Mouse (Mus musculus): ENCODE measurements at regions not wholly inside any gene's neighbourhood (a gene's known extent, or its start where the extent isn't known, plus 50 kb on each side); places are given as distances from the start of the nearest gene placed in this dataset.

DNA sequence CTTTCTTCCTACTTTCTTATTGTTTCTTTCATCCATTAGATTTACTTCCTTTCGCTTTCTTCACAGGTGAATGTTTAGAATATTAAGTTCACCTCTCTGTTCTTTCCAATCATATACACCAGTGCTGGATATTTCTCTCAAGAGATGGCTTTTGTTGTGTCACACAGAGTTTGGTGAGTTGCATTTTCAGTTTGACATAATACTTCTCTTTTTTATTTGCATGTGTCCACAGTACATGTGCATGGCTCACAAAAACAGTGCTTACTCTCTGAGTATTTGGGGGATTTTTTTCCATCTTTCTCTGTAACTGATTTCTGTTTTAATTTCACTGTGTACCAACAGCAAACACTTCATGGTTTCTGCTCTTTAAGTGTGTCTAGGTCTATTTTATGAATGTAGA is 274.5 kb upstream of the Erbb4 start:
- peaks cover 10% of the 10 kb centered on the region for H3K9me3 ChIP-seq (ENCODE audit: control insufficient read depth, low read length)
- ATAC-seq (ENCODE audit: low read depth) = no peak
- H3K27me3 ChIP-seq (ENCODE audit: control insufficient read depth, insufficient read depth, low read depth, low read length) = no peaks in the 10 kb centered on the region
- no peak overlapping the region for H3K9ac ChIP-seq (ENCODE audit: low read length)
- no peak overlapping the region for H3K4me3 ChIP-seq (ENCODE audit: low read length)
- H3K36me3 ChIP-seq (ENCODE audit: control insufficient read depth, insufficient read depth, low read length) = no peaks in the 10 kb centered on the region
- H3K4me1 ChIP-seq (replicated peaks; ENCODE audit: control insufficient read depth, insufficient read depth, low read length) = no peaks in the 10 kb centered on the region
- no peak overlapping the region for H3K4me2 ChIP-seq (ENCODE audit: low read depth, low read length)
- WGBS = 95% methylated on average over 1 of the region's 1 CpGs
- H3K27ac ChIP-seq (ENCODE audit: low read length) = no peak overlapping the region

DNA sequence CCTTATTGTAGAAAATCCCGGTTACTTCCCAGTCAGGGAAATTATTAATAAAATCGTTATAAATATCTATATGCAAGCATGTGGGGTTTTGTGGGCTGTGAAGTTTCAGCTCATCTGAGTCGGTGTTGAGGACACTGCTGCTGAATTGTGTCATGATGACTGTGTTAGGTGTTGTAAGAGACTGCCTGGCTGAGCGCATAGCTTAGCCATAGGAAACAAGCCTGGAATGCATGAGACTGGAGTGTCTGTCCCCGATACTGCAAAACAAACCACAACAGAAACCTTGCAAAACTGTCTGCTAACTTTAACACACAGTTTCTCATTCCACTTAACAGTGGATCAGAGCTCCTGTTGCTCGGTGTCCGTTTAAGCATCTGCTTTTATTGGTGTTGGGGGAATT is 271.9 kb upstream of the Erbb4 start:
- Histone ChIP-seq H3K4me2 (ENCODE audit: low read depth, low read length) (no peak overlapping the region), H3K36me3 (ENCODE audit: control insufficient read depth, insufficient read depth, low read length) (no peaks in the 10 kb centered on the region), H3K27ac (ENCODE audit: low read length) (no peak overlapping the region), H3K9me3 (ENCODE audit: control insufficient read depth, low read length) (peaks cover 13% of the 10 kb centered on the region), H3K4me3 (ENCODE audit: low read length) (no peak overlapping the region), H3K4me1 (replicated peaks; ENCODE audit: control insufficient read depth, insufficient read depth, low read length) (no peaks in the 10 kb centered on the region), H3K27me3 (ENCODE audit: control insufficient read depth, insufficient read depth, low read depth, low read length) (no peaks in the 10 kb centered on the region), H3K9ac (ENCODE audit: low read length) (no peak overlapping the region)
- no peak for ATAC-seq (ENCODE audit: low read depth)
- WGBS = 82% methylated on average over 7 of the region's 7 CpGs

DNA sequence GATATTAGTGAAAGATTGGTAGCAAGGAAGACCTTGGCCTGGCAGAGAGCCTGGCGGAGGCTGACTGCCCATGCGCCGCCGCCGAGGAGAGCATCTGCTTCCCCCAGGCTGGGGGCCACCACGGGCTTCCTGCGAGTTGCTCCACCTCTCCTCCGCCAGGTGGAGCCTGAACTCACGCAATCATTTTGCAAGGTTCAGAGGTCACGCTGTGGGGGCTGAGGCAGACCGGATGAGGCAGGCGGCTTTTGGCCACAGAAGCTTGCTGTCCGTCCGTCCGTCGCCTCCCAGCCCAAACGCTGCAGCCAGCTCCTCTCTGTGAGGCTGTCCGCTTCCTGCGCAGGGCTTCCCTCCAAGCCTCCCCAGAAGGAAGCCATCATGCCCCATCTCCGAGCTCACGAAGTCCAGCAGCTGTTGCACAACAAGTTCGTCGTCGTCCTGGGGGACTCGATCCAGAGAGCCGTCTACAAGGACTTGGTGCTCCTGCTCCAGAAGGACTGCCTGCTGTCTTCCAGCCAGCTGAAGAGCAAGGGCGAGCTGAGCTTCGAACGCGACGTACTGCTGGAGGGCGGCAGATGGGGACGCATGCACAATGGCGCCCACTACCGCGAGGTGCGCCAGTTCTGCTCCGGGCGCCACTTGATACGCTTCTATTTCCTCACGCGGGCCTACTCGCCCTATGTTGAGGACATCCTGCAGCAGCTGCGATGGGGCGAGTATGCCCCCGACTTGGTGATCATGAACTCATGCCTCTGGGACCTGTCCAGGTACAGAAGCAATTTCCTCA is 269.3 kb upstream of the Erbb4 start:
- H3K36me3 ChIP-seq (ENCODE audit: control insufficient read depth, insufficient read depth, low read length) = no peaks in the 10 kb centered on the region
- ATAC-seq (ENCODE audit: low read depth) = no peak
- H3K4me2 ChIP-seq (ENCODE audit: low read depth, low read length) = no peak overlapping the region
- peaks cover 13% of the 10 kb centered on the region for H3K9me3 ChIP-seq (ENCODE audit: control insufficient read depth, low read length)
- no peak overlapping the region for H3K27ac ChIP-seq (ENCODE audit: low read length)
- H3K4me1 ChIP-seq (replicated peaks; ENCODE audit: control insufficient read depth, insufficient read depth, low read length) = no peaks in the 10 kb centered on the region
- no peak overlapping the region for H3K4me3 ChIP-seq (ENCODE audit: low read length)
- WGBS = 95% methylated on average over 46 of the region's 46 CpGs
- no peak overlapping the region for H3K9ac ChIP-seq (ENCODE audit: low read length)
- H3K27me3 ChIP-seq (ENCODE audit: control insufficient read depth, insufficient read depth, low read depth, low read length) = no peaks in the 10 kb centered on the region

DNA sequence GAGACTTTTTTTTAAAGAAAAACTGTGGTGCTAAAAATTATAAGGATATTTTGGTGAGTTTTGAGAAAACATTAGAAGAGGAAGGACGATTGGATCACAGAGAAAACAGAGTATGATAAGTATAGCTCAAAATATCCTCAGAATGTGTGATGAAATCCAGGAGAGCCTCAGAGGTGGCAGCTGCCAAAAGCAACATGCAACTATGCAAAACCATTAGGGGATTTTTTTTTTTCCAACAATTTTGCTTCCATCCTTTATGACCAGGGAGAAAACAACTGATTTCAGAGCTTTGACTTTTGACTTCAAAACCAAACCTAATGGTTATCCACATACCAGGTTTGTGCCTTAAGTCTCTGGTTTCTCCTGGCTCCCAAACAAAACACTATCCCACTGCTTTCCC is 267.4 kb upstream of the Erbb4 start:
- Histone ChIP-seq H3K9ac (ENCODE audit: low read length) (no peak overlapping the region), H3K4me2 (ENCODE audit: low read depth, low read length) (no peak overlapping the region), H3K9me3 (ENCODE audit: control insufficient read depth, low read length) (peaks cover 13% of the 10 kb centered on the region), H3K27ac (ENCODE audit: low read length) (no peak overlapping the region), H3K27me3 (ENCODE audit: control insufficient read depth, insufficient read depth, low read depth, low read length) (no peaks in the 10 kb centered on the region), H3K4me1 (replicated peaks; ENCODE audit: control insufficient read depth, insufficient read depth, low read length) (no peaks in the 10 kb centered on the region), H3K4me3 (ENCODE audit: low read length) (no peak overlapping the region), H3K36me3 (ENCODE audit: control insufficient read depth, insufficient read depth, low read length) (no peaks in the 10 kb centered on the region)
- 27% methylated on average over 1 of the region's 1 CpGs for WGBS
- no peak for ATAC-seq (ENCODE audit: low read depth)

DNA sequence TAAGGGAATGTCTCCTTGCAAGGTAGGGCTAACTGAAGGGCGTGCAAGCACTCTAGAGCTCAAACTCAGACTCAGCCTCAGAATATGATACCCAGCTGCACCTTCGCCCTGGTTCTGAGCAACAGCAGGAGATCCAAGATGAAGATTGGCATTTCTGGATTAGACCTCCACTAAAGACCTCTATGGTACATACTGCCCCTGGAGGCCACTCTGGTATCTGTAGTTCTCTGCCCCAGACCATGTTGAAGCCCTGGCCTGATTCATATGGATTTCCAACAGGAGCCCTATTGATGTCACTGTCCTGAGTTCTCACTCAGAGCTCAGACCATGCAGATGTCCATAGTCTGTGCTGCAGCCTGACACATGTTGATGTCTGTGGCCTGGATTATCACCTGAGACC is 262.2 kb upstream of the Erbb4 start:
- H3K9ac ChIP-seq (ENCODE audit: low read length) = no peak overlapping the region

DNA sequence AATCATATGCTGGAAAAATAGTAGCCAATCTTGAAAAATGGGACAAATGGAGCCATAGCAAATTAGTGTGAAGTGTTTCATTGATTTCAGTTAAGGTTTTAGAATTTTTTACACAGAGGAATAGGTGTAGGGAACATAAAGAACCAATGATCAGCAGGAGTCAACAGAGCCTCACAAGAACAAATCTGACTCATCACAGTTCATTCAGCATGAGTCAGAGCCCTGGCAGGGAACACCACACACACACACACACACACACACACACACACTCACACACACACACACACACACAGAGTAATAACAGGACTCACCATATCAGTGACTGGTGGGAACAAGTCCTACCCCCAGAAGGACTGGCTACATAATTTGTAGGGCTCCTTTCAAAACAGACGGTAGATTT is 259.7 kb upstream of the Erbb4 start:
- no peak for ATAC-seq (ENCODE audit: low read depth)
- no peak overlapping the region for H3K9ac ChIP-seq (ENCODE audit: low read length)
- no peaks in the 10 kb centered on the region for H3K27me3 ChIP-seq (ENCODE audit: control insufficient read depth, insufficient read depth, low read depth, low read length)
- H3K4me1 ChIP-seq (replicated peaks; ENCODE audit: control insufficient read depth, insufficient read depth, low read length) = no peaks in the 10 kb centered on the region
- no peaks in the 10 kb centered on the region for H3K9me3 ChIP-seq (ENCODE audit: control insufficient read depth, low read length)
- no peak overlapping the region for H3K4me2 ChIP-seq (ENCODE audit: low read depth, low read length)
- 71% methylated on average over 1 of the region's 1 CpGs for WGBS
- H3K27ac ChIP-seq (ENCODE audit: low read length) = no peak overlapping the region
- H3K36me3 ChIP-seq (ENCODE audit: control insufficient read depth, insufficient read depth, low read length) = no peaks in the 10 kb centered on the region
- H3K4me3 ChIP-seq (ENCODE audit: low read length) = no peak overlapping the region

More for the DNA sequence above, 262.2 kb upstream of the Erbb4 start:
- H3K9me3 ChIP-seq (ENCODE audit: control insufficient read depth, low read length) = no peaks in the 10 kb centered on the region
- H3K36me3 ChIP-seq (ENCODE audit: control insufficient read depth, insufficient read depth, low read length) = no peaks in the 10 kb centered on the region
- H3K4me2 ChIP-seq (ENCODE audit: low read depth, low read length) = no peak overlapping the region
- no peak for ATAC-seq (ENCODE audit: low read depth)
- no peak overlapping the region for H3K4me3 ChIP-seq (ENCODE audit: low read length)
- H3K27ac ChIP-seq (ENCODE audit: low read length) = no peak overlapping the region
- H3K27me3 ChIP-seq (ENCODE audit: control insufficient read depth, insufficient read depth, low read depth, low read length) = no peaks in the 10 kb centered on the region
- H3K4me1 ChIP-seq (replicated peaks; ENCODE audit: control insufficient read depth, insufficient read depth, low read length) = no peaks in the 10 kb centered on the region
- 95% methylated on average over 2 of the region's 2 CpGs for WGBS

DNA sequence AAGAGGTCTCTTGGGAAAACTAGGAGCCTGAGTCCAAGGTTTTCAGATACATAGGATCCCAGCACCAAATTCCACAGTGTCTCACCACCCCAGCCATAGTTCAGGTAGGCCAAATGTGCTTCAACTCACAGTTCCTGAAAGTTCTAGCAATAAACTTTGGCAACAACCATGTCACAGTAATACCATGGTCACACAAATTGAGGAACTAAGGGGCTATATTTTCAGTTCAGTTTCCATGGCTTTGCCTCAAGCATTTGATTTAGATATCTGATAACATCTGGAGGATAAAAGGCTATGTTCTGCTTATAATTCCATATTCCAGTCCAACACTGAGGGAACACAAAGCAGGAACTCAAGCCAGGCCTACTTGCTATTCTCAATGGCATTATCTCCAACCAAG is 256.2 kb upstream of the Erbb4 start:
- no peak for ATAC-seq (ENCODE audit: low read depth)
- H3K4me1 ChIP-seq (replicated peaks; ENCODE audit: control insufficient read depth, insufficient read depth, low read length) = no peaks in the 10 kb centered on the region

DNA sequence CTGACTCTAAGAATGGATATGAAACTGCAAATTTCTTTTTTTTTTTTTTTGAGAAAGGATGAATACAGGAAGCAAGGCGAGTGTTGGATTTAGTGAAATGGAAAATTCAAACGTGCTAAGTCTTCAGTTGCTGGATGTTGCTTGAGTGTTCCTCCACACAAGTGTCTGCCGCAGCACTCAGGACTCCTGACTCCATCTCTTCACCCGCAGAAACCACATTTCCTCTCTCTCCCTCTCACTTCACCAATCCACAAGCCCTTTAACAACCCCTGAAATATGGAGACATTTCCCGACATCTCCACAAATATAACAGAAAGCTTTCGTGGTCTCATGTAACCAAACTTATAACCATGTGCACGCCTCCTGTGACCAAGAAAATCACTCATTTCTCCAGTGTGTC is 249.7 kb upstream of the Erbb4 start:
- Histone ChIP-seq H3K27me3 (ENCODE audit: control insufficient read depth, insufficient read depth, low read depth, low read length) (no peaks in the 10 kb centered on the region), H3K4me2 (ENCODE audit: low read depth, low read length) (no peak overlapping the region), H3K9me3 (ENCODE audit: control insufficient read depth, low read length) (no peaks in the 10 kb centered on the region), H3K27ac (ENCODE audit: low read length) (no peak overlapping the region), H3K4me1 (replicated peaks; ENCODE audit: control insufficient read depth, insufficient read depth, low read length) (no peaks in the 10 kb centered on the region), H3K4me3 (ENCODE audit: low read length) (no peak overlapping the region), H3K36me3 (ENCODE audit: control insufficient read depth, insufficient read depth, low read length) (no peaks in the 10 kb centered on the region), H3K9ac (ENCODE audit: low read length) (no peak overlapping the region)
- 74% methylated on average over 7 of the region's 7 CpGs for WGBS
- no peak for ATAC-seq (ENCODE audit: low read depth)

More for the DNA sequence above, 256.2 kb upstream of the Erbb4 start:
- Histone ChIP-seq H3K36me3 (ENCODE audit: control insufficient read depth, insufficient read depth, low read length) (no peaks in the 10 kb centered on the region), H3K9me3 (ENCODE audit: control insufficient read depth, low read length) (no peaks in the 10 kb centered on the region), H3K27me3 (ENCODE audit: control insufficient read depth, insufficient read depth, low read depth, low read length) (no peaks in the 10 kb centered on the region), H3K4me2 (ENCODE audit: low read depth, low read length) (no peak overlapping the region), H3K9ac (ENCODE audit: low read length) (no peak overlapping the region), H3K4me3 (ENCODE audit: low read length) (no peak overlapping the region), H3K27ac (ENCODE audit: low read length) (no peak overlapping the region)

DNA sequence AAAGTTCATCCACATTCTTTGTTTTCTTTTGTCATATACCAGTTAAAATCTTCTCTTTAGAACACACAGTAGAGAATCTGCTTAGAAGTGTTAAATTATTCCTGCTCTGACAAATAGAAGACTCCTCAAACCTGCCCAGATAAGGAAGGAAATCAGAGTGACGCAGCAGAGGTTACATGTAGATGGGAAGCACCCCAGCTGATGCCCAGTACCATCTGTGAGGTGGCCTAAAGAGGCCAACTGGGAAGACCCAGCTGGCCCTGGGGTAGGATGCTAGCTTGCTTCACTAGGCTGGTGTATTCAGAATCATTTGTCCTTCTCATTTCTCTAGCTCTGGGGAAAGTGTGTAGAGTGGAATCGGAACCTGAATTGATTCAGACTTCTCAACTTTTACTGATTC is 242.6 kb upstream of the Erbb4 start:
- H3K4me2 ChIP-seq (ENCODE audit: low read depth, low read length) = no peak overlapping the region
- H3K4me3 ChIP-seq (ENCODE audit: low read length) = no peak overlapping the region
- H3K36me3 ChIP-seq (ENCODE audit: control insufficient read depth, insufficient read depth, low read length) = no peaks in the 10 kb centered on the region
- no peak for ATAC-seq (ENCODE audit: low read depth)
- no peaks in the 10 kb centered on the region for H3K27me3 ChIP-seq (ENCODE audit: control insufficient read depth, insufficient read depth, low read depth, low read length)
- no peak overlapping the region for H3K27ac ChIP-seq (ENCODE audit: low read length)
- no peaks in the 10 kb centered on the region for H3K9me3 ChIP-seq (ENCODE audit: control insufficient read depth, low read length)
- H3K4me1 ChIP-seq (replicated peaks; ENCODE audit: control insufficient read depth, insufficient read depth, low read length) = no peaks in the 10 kb centered on the region
- H3K9ac ChIP-seq (ENCODE audit: low read length) = no peak overlapping the region
- WGBS = 73% methylated on average over 2 of the region's 2 CpGs

DNA sequence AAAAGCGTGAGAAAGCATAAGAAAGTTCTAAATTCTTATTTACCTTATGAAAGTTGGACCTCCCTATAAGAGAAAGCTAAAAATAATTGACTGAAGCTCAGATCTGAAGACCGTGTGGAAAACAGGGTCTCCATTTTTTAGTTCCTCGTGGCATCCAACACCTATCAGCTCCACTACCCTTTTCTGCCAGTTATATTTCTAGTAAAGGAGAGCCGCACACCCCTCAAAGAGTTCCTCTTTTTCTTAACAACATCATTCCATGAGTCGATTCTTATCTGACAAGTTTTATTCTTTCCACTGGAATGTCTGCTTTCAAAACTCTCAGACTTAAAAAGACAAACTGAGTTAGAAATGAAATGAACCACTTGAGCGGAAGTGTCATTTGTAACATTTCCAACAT is 242.0 kb upstream of the Erbb4 start:
- no peak overlapping the region for H3K9ac ChIP-seq (ENCODE audit: low read length)
- H3K36me3 ChIP-seq (ENCODE audit: control insufficient read depth, insufficient read depth, low read length) = no peaks in the 10 kb centered on the region
- no peaks in the 10 kb centered on the region for H3K9me3 ChIP-seq (ENCODE audit: control insufficient read depth, low read length)
- H3K4me1 ChIP-seq (replicated peaks; ENCODE audit: control insufficient read depth, insufficient read depth, low read length) = no peaks in the 10 kb centered on the region
- no peak for ATAC-seq (ENCODE audit: low read depth)
- WGBS = 70% methylated on average over 6 of the region's 6 CpGs
- H3K27ac ChIP-seq (ENCODE audit: low read length) = no peak overlapping the region
- H3K4me3 ChIP-seq (ENCODE audit: low read length) = no peak overlapping the region
- H3K27me3 ChIP-seq (ENCODE audit: control insufficient read depth, insufficient read depth, low read depth, low read length) = no peaks in the 10 kb centered on the region
- H3K4me2 ChIP-seq (ENCODE audit: low read depth, low read length) = no peak overlapping the region

Measured in lung, embryonic 16.5 days (tissue).